Mouse (Mus musculus) lung, postnatal 0 days (tissue): ENCODE measurements around the gene Ptprt. TPM values are rescaled to one million over a fixed set of nuclear protein-coding genes. Genes with fewer than 3 reads are reported as not detected.

Experiments used
- ATAC-seq: fragments of 200-750 bp; cut with Nextera tagmentation; 2 replicates; pipeline ENCODE4 v1.8.0; 2017; ENCODE audit warnings: moderate library complexity
- DNase-seq: peaks from one replicate; pipeline ENCODE4 v3.0.0-alpha.2; 2016; ENCODE audit warnings: low spot score
- H3K27ac ChIP-seq: fragments of 300-500 bp; sonication (generic); 2 replicates; pipeline ENCODE4 v1.5.1; 2014; ENCODE audit warnings: antibody characterized with exemption, mild to moderate bottlenecking, low read length, mixed read lengths
- H3K27me3 ChIP-seq: fragments of 300-500 bp; sonication (generic); replicated peaks from 2 replicates; pipeline ENCODE4 v1.6.1; 2014; ENCODE audit warnings: low read length, mixed read lengths; ENCODE audit not compliant: insufficient read depth
- H3K36me3 ChIP-seq: fragments of 300-500 bp; sonication (generic); 2 replicates; pipeline ENCODE4 v1.6.1; 2014; ENCODE audit warnings: low read length, mixed read lengths; ENCODE audit not compliant: insufficient read depth
- H3K4me1 ChIP-seq: fragments of 300-500 bp; sonication (generic); 2 replicates; pipeline ENCODE4 v1.6.1; 2014; ENCODE audit warnings: antibody characterized with exemption, low read depth, low read length, mixed read lengths; ENCODE audit not compliant: insufficient read depth
- H3K4me2 ChIP-seq: fragments of 300-500 bp; sonication (generic); replicated peaks from 2 replicates; pipeline ENCODE4 v1.6.1; 2014; ENCODE audit warnings: low read depth, mild to moderate bottlenecking, low read length, moderate library complexity, mixed read lengths
- H3K4me3 ChIP-seq: fragments of 300-500 bp; sonication (generic); 2 replicates; pipeline ENCODE4 v1.5.1; 2014; ENCODE audit warnings: low read depth, low read length
- H3K9ac ChIP-seq: fragments of 300-500 bp; sonication (generic); replicated peaks from 2 replicates; pipeline ENCODE4 v1.6.1; 2014; ENCODE audit warnings: low read depth, mild to moderate bottlenecking
- H3K9me3 ChIP-seq: fragments of 300-500 bp; sonication (generic); 2 replicates; pipeline ENCODE4 v1.6.1; 2016; ENCODE audit warnings: low read length, mixed read lengths
- CTCF ChIP-seq: IDR thresholded peaks from 2 replicates; pipeline ENCODE4 v1.5.1; 2016; ENCODE audit warnings: antibody characterized with exemption, mild to moderate bottlenecking
- EP300 ChIP-seq: IDR thresholded peaks from 2 replicates; pipeline ENCODE4 v1.6.1; 2016; ENCODE audit warnings: antibody characterized with exemption, mild to moderate bottlenecking, control low read depth
- WGBS: fragments of 180-500 bp; shearing (Covaris S2); extraction: QIAGEN DNeasy Blood & Tissue Kit; methylation state at CpG from one replicate; pipeline ENCODE4 v1.1.7; 2014; 5-methylcytosine and 5-hydroxymethylcytosine counted together
- polyA plus RNA-seq: library from polyadenylated mRNA; unstranded; fragments of >200 nt; fragmentation: Nextera tagmentation; extraction: Ambion mirVana; gene quantifications from 2 replicates; pipeline ENCODE4 v1.2.1, GENCODE M21; 2015

Ptprt gene
- polyA plus RNA-seq, 1 experiment from 2014 or later, result 0.37 TPM

DNA sequence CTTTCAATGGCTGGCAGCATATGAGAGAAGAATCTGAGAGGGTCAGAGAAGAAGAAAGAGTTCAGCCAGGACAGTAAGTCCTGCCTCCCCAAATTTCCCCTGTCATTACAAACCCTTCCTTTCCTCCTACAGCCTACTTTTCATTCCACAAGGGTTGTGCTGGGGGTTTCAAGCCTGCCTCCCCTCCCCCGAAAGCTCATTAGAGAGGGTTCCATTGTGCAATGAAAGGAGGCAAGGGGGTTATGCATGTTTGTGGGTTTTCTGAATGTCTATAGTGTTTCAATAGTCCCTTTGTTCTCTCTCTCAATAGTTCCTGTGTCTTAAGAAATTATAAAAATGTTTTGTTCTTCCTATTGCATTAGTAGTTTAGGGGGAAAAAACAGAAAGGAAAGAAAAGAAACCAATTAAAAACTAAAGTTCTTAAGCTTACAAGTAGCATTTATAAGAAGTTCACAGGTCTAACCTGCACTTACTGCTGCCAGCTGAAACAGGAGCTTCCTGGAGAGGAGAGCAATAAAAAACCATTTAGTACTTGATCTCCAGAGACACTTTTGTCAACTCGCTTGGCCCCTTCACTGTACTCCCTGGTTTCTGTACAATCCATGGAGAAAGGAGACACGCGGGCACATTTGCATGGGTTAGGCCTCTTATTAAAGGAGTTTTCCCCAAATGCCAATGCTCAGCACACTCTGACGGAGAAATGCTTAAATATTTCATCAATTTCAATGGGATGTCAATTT, 247.7 kb downstream of the Ptprt start:
- no peaks in the 10 kb centered on the region for H3K9me3 ChIP-seq
- no peaks in the 10 kb centered on the region for H3K36me3 ChIP-seq
- H3K27ac ChIP-seq, result no peak overlapping the region
- no peak for TF ChIP-seq CTCF
- no peak for TF ChIP-seq EP300
- ATAC-seq (no peak), DNase-seq (no peak)
- 72% methylated on average over 5 of the region's 5 CpGs for whole genome bisulfite sequencing
- no peaks in the 10 kb centered on the region for H3K4me1 ChIP-seq
- no peak overlapping the region for H3K9ac ChIP-seq
- no peak overlapping the region for H3K4me3 ChIP-seq
- no peaks in the 10 kb centered on the region for H3K27me3 ChIP-seq
- H3K4me2 ChIP-seq, result no peak overlapping the region

- H3K4me3 ChIP-seq, result no peak overlapping the region
- no peaks in the 10 kb centered on the region for H3K36me3 ChIP-seq
- H3K9me3 ChIP-seq, result no peaks in the 10 kb centered on the region
- no peak overlapping the region for H3K9ac ChIP-seq
- DNase-seq (peak; percentile 29), ATAC-seq (no peak)
- H3K27me3 ChIP-seq, result no peaks in the 10 kb centered on the region
- no peaks in the 10 kb centered on the region for H3K4me1 ChIP-seq
- TF ChIP-seq EP300 (no peak), CTCF (no peak)
- 59% methylated on average over 4 of the region's 4 CpGs for WGBS
- H3K27ac ChIP-seq, result no peak overlapping the region
- no peak overlapping the region for H3K4me2 ChIP-seq
These were observed 249.9 kb downstream of the Ptprt start for GRCm38 (mm10) chr2:162411014-162411413.

DNA sequence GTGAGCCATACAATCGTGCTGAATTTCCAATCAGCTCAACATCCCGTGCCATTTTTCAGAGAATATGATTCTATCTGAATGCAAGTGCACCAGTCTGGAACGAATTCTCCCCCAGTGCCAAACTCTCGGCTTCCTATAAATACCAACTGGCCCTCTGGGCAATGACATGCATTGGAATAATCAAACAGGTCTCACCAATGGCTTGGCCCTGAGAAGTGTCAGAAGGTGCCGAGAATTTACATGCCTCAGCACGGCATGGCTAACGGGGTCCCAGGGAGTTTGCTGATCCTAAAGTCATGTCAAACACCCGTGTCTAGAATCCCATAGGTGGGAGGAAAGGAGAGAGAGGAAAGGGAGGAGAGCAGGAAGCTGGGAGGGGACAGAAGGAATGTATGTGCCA, 251.7 kb downstream of the Ptprt start:
- TF ChIP-seq CTCF, result no peak
- TF ChIP-seq EP300, result no peak
- Histone ChIP-seq H3K4me3 (no peak overlapping the region), H3K9me3 (no peaks in the 10 kb centered on the region), H3K4me2 (no peak overlapping the region), H3K4me1 (no peaks in the 10 kb centered on the region), H3K36me3 (no peaks in the 10 kb centered on the region), H3K9ac (no peak overlapping the region), H3K27me3 (no peaks in the 10 kb centered on the region), H3K27ac (no peak overlapping the region)
- 75% methylated on average over 8 of the region's 8 CpGs for WGBS
- ATAC-seq, result no peak
- DNase-seq, result no peak

- ATAC-seq (no peak), DNase-seq (no peak)
- no peak overlapping the region for H3K27ac ChIP-seq
- no peaks in the 10 kb centered on the region for H3K9me3 ChIP-seq
- 58% methylated on average over 6 of the region's 6 CpGs for WGBS
- H3K4me3 ChIP-seq, result no peak overlapping the region
- no peaks in the 10 kb centered on the region for H3K4me1 ChIP-seq
- H3K36me3 ChIP-seq, result no peaks in the 10 kb centered on the region
- no peak overlapping the region for H3K4me2 ChIP-seq
- TF ChIP-seq EP300, result no peak
- TF ChIP-seq CTCF, result no peak
- no peak overlapping the region for H3K9ac ChIP-seq
- H3K27me3 ChIP-seq, result no peaks in the 10 kb centered on the region
These were observed 259.4 kb downstream of the Ptprt start for GRCm38 (mm10) chr2:162401316-162402100.

- no peak for ATAC-seq
- WGBS, result 41% methylated on average over 6 of the region's 6 CpGs
- DNase-seq, result no peak
These were observed 266.3 kb downstream of the Ptprt start for GRCm38 (mm10) chr2:162394601-162395000.

DNA sequence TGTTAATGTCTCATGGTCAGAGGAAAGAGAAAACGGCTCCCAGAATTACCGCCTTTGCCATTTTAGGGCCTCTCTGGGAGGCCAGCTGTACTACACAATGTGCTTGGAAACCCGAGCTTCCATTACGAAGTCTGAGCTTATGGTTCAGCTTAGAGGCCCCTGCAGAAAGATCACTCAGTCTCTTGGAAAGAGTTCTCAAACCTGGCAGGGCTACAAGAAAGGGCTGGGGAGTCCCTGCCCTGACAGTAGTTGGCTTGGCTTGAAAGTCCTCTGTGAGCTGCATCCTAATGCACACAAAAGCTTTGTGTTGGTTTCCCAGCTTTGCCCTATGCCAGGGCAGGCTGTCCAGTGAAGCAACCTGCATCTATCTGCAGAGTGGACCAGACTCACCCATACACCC, 269.1 kb downstream of the Ptprt start:
- DNase-seq (no peak), ATAC-seq (no peak)
- Histone ChIP-seq H3K27me3 (no peaks in the 10 kb centered on the region), H3K36me3 (no peaks in the 10 kb centered on the region), H3K4me1 (no peaks in the 10 kb centered on the region), H3K9me3 (no peaks in the 10 kb centered on the region), H3K9ac (no peak overlapping the region), H3K4me3 (no peak overlapping the region), H3K27ac (no peak overlapping the region), H3K4me2 (no peak overlapping the region)
- TF ChIP-seq CTCF, result no peak
- no peak for TF ChIP-seq EP300
- 76% methylated on average over 4 of the region's 4 CpGs for WGBS

More at GRCm38 (mm10) chr2:162394601-162395000, 266.3 kb downstream of the Ptprt start:
- Histone ChIP-seq H3K27ac (no peak overlapping the region), H3K36me3 (no peaks in the 10 kb centered on the region), H3K4me1 (no peaks in the 10 kb centered on the region), H3K9me3 (no peaks in the 10 kb centered on the region), H3K27me3 (no peaks in the 10 kb centered on the region), H3K9ac (no peak overlapping the region), H3K4me2 (no peak overlapping the region), H3K4me3 (no peak overlapping the region)
- TF ChIP-seq CTCF, result no peak
